Mouse (Mus musculus) intestine, embryonic 16.5 days (tissue): ENCODE results near the gene Gga1. TPM values are rescaled to one million over a fixed set of nuclear protein-coding genes. Genes with fewer than 3 reads are reported as not detected.

ENCODE experiments used
- ATAC-seq: fragments of 200-750 bp; cut with Nextera tagmentation; 2 replicates; pipeline ENCODE4 v1.8.0; 2017; ENCODE audit warnings: moderate TSS enrichment, moderate library complexity
- H3K27ac ChIP-seq: fragments of 300-500 bp; sonication (generic); 2 replicates; pipeline ENCODE4 v1.5.1; 2014; ENCODE audit warnings: mild to moderate bottlenecking, low read length
- H3K27me3 ChIP-seq: fragments of 300-500 bp; sonication (generic); replicated peaks from 2 replicates; pipeline ENCODE4 v1.6.1; 2014; ENCODE audit warnings: low read length, control low read depth, mixed read lengths; ENCODE audit not compliant: control insufficient read depth, insufficient read depth
- H3K36me3 ChIP-seq: fragments of 300-500 bp; sonication (generic); 2 replicates; pipeline ENCODE4 v1.6.1; 2014; ENCODE audit warnings: low read length, control low read depth; ENCODE audit not compliant: control insufficient read depth, insufficient read depth
- H3K4me1 ChIP-seq: fragments of 300-500 bp; sonication (generic); 2 replicates; pipeline ENCODE4 v1.6.1; 2014; ENCODE audit warnings: low read length, control low read depth, mixed read lengths; ENCODE audit not compliant: control insufficient read depth, insufficient read depth
- H3K4me2 ChIP-seq: fragments of 300-500 bp; sonication (generic); 2 replicates; pipeline ENCODE4 v1.6.1; 2014; ENCODE audit warnings: low read depth, low read length, control low read depth
- H3K4me3 ChIP-seq: fragments of 300-500 bp; sonication (generic); 2 replicates; pipeline ENCODE4 v1.5.1; 2014; ENCODE audit warnings: mild to moderate bottlenecking, low read length
- H3K9ac ChIP-seq: fragments of 300-500 bp; sonication (generic); 2 replicates; pipeline ENCODE4 v1.6.1; 2014; ENCODE audit warnings: low read depth, low read length
- H3K9me3 ChIP-seq: fragments of 300-500 bp; sonication (generic); 2 replicates; pipeline ENCODE4 v1.6.1; 2016; ENCODE audit warnings: low read length, control low read depth; ENCODE audit not compliant: control insufficient read depth
- WGBS: fragments of 180-500 bp; shearing (Covaris S2); extraction: QIAGEN DNeasy Blood & Tissue Kit; methylation state at CpG from one replicate; pipeline ENCODE4 v1.1.7; 2014; 5-methylcytosine and 5-hydroxymethylcytosine counted together
- polyA plus RNA-seq: library from polyadenylated mRNA; unstranded; fragments of >200 nt; fragmentation: Nextera tagmentation; extraction: Ambion mirVana; gene quantifications from 2 replicates; pipeline ENCODE4 v1.2.1, GENCODE M21; 2015

Gga1 gene
- polyA plus RNA-seq, 1 experiment from 2014 or later: 56.3 TPM

DNA sequence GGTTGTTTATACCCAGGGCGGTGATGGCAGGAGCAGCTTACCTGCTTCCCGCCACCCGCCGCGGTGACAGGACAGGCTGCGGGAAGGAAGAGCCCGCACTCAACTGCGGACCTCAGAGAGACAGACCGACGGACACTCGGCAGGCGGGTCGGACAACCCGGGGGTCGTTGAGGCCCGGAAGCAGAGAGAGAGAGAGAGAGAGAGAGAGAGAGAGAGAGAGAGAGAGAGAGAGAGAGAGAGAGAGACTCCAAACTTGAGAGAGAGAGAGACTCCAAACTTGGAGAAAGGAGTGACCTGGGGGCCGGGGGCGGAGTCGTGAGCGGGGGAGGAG lies 22.4 kb downstream of the Gga1 start, which contains the start of gene Gm49510:
Gene Gm49510 (plus strand): TSS at position 259 of the 331 bp plus-strand sequence.
- Histone ChIP-seq H3K4me2 (peak within 1 kb of the TSS; percentile 73), H3K27ac (peak within 1 kb of the TSS; percentile 79), H3K4me3 (peak within 1 kb of the TSS; percentile 84), H3K36me3 (peaks cover under 1% of the 10 kb centered on the region; the same call in 1 of the 2 replicates), H3K27me3 (no peaks in the 10 kb centered on the region), H3K9ac (peak within 1 kb of the TSS; percentile 85), H3K4me1 (peaks cover 57% of the 10 kb centered on the region), H3K9me3 (no peaks in the 10 kb centered on the region)
- WGBS: 4% methylated on average over 20 of the region's 20 CpGs
- ATAC-seq: no peak

- Histone ChIP-seq H3K27ac (peak within 1 kb of the TSS; percentile 79), H3K27me3 (no peaks in the 10 kb centered on the region), H3K4me2 (peak within 1 kb of the TSS; percentile 73), H3K9ac (peak within 1 kb of the TSS; percentile 85), H3K4me1 (peaks cover 51% of the 10 kb centered on the region), H3K36me3 (peaks cover 2% of the 10 kb centered on the region; the same call in 1 of the 2 replicates), H3K9me3 (no peaks in the 10 kb centered on the region), H3K4me3 (peak within 1 kb of the TSS; percentile 84)
- ATAC-seq: peak; percentile 57
- WGBS: 2% methylated on average over 47 of the region's 47 CpGs
Measured at GRCm38 (mm10) chr15:78899740-78900584, 23.0 kb downstream of the Gga1 start, which contains the start of gene Sh3bp1. Gene Sh3bp1, plus strand, starts transcription at chr15:78899768.

DNA sequence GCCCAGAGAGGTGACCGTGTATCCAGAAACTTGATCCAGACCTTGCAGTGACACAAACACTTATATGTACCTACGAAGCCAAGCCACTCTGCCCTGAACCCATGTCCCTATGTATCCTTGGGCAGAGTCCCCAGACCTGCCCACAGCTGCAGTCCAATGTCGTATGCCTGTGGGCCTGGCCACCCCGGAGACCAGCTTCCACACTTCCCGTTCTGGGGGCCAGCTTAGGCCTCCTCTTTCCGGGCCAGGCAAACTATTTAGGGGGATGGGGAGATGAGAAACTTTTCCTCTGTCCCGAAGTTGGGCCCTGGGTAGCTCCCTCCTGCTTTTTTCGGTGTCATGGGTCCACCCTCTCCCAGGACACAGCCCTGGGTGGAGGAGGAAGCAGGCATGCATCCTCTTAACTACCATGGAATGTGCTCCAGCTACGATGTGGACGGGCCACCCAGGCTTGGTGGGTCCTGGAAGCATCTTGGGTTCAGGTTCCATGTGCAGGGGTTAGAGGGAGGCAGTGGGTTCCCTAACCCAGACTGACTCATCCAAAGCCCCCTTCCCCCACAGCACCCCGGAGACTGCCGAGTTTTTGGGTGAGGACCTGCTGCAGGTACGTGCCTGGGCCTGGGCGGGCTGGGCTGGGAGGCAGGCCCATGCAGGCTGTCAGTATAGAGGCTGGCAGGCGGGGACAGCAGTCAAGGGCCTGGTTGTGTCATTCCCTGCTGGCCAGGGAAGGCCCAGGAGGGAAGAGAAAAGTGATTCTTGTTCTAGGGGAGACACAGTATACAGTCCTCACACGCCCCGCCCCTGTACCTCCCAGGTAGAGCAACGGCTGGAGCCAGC lies 23.8 kb downstream of the Gga1 start:
- Histone ChIP-seq H3K27ac (peak overlapping the region; percentile 79), H3K9ac (peak overlapping the region; percentile 85), H3K27me3 (no peaks in the 10 kb centered on the region), H3K4me1 (peaks cover 46% of the 10 kb centered on the region), H3K9me3 (no peaks in the 10 kb centered on the region), H3K4me3 (peak overlapping the region; percentile 84), H3K4me2 (peak overlapping the region; percentile 73), H3K36me3 (0 out of 2 replicates have a peak, but pooled peaks cover 2% of the 10 kb centered on the region)
- 17% methylated on average over 18 of the region's 18 CpGs for WGBS
- ATAC-seq: peak; percentile 11; the same call in 1 of the 2 replicates

- H3K9ac ChIP-seq: peak overlapping the region; percentile 85
- H3K4me1 ChIP-seq: peaks cover 40% of the 10 kb centered on the region
- peak overlapping the region; percentile 73 for H3K4me2 ChIP-seq
- WGBS: 47% methylated on average over 8 of the region's 8 CpGs
- peak overlapping the region; percentile 84 for H3K4me3 ChIP-seq
- H3K27ac ChIP-seq: peak overlapping the region; percentile 10; the same call in 1 of the 2 replicates
- H3K9me3 ChIP-seq: no peaks in the 10 kb centered on the region
- H3K36me3 ChIP-seq: 0 out of 2 replicates have a peak, but pooled peaks cover 2% of the 10 kb centered on the region
- no peaks in the 10 kb centered on the region for H3K27me3 ChIP-seq
- no peak for ATAC-seq
Measured at GRCm38 (mm10) chr15:78901422-78901789, 24.4 kb downstream of the Gga1 start.

- no peaks in the 10 kb centered on the region for H3K9me3 ChIP-seq
- WGBS: 3% methylated on average over 2 of the region's 2 CpGs
- H3K36me3 ChIP-seq: 0 out of 2 replicates have a peak, but pooled peaks cover 2% of the 10 kb centered on the region
- H3K4me3 ChIP-seq: no peak overlapping the region
- ATAC-seq: no peak
- H3K4me1 ChIP-seq: peaks cover 28% of the 10 kb centered on the region
- H3K9ac ChIP-seq: peak overlapping the region; percentile 57
- H3K4me2 ChIP-seq: no peak overlapping the region
- no peak overlapping the region for H3K27ac ChIP-seq
- no peaks in the 10 kb centered on the region for H3K27me3 ChIP-seq
Measured at GRCm38 (mm10) chr15:78903243-78903642, 26.3 kb downstream of the Gga1 start.

DNA sequence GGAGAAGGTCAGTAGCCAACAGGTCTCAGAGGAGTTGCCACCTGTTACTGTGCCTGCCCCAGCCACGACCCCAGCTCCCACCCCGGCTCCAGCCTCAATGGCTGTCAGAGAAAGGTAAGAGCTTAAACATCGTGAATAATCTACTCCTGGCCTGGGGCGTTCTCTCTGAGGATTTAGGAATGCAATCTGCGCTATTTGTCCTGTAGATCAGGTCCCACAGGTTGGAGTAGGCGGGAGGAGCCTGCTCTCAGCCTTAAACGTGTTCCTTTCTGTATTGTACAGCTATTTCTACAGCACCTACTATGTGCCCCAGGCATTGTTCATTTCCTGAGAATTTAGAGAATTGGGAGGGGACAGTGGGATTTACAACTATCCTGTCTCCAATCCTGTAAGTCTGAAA lies 31.4 kb downstream of the Gga1 start:
- Histone ChIP-seq H3K36me3 (0 out of 2 replicates have a peak, but pooled peaks cover 2% of the 10 kb centered on the region), H3K9me3 (no peaks in the 10 kb centered on the region), H3K27ac (no peak overlapping the region), H3K9ac (no peak overlapping the region), H3K4me1 (peaks cover 4% of the 10 kb centered on the region), H3K4me2 (no peak overlapping the region), H3K27me3 (no peaks in the 10 kb centered on the region), H3K4me3 (no peak overlapping the region)
- no peak for ATAC-seq
- WGBS: 81% methylated on average over 7 of the region's 7 CpGs

DNA sequence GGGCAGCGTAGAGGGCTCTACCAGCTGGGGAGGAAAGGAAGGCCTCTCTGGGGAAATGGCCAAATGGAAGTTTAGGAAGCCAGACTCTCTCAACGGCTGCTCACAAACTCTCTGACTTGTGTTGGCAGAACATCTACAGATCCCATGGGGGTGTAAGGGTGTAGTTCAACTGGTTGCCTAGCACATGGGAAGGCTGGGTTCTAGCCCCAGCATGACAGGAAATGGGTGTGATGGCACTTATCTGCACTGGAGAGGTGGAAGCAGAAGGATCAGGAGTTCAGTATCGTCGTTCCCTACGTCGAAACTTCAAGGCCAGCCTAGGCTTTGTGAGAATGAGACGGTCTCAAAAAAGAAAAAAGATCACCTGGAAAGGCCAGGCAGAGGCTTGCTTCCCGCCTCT lies 32.0 kb downstream of the Gga1 start:
- Histone ChIP-seq H3K36me3 (0 out of 2 replicates have a peak, but pooled peaks cover 2% of the 10 kb centered on the region), H3K27me3 (no peaks in the 10 kb centered on the region), H3K4me3 (no peak overlapping the region), H3K27ac (no peak overlapping the region), H3K9me3 (no peaks in the 10 kb centered on the region), H3K9ac (no peak overlapping the region), H3K4me1 (peaks cover 3% of the 10 kb centered on the region; the same call in 1 of the 2 replicates), H3K4me2 (no peak overlapping the region)
- WGBS: 86% methylated on average over 8 of the region's 8 CpGs
- ATAC-seq: no peak

DNA sequence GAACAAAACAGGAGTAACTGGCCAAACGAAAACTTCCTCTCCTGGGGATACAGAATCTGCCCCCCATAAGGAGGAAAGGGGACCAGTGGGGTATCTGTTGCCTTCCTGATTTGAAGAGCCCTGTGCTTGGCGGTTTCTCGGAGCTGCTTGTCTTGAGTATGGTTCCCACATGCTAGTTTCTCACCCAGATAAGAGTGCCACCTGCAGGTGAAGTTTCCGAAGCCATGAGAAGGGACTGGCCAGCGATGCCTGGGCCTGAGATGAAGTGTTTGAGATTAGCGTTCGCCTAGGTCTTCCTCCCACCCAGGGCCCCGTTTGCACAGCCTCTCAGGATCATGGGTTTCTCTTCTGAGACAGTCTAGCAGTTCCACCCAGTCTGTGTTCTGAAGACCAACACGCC lies 35.0 kb downstream of the Gga1 start:
- Histone ChIP-seq H3K4me3 (no peak overlapping the region), H3K9me3 (no peaks in the 10 kb centered on the region), H3K27me3 (no peaks in the 10 kb centered on the region), H3K36me3 (no peaks in the 10 kb centered on the region), H3K4me1 (peaks cover 22% of the 10 kb centered on the region), H3K4me2 (no peak overlapping the region), H3K27ac (no peak overlapping the region), H3K9ac (no peak overlapping the region)
- WGBS: 33% methylated on average over 9 of the region's 9 CpGs
- no peak for ATAC-seq

- Histone ChIP-seq H3K27ac (peak within 1 kb of the TSS; percentile 79), H3K4me3 (peak within 1 kb of the TSS; percentile 66), H3K4me2 (peak within 1 kb of the TSS; percentile 99), H3K9me3 (no peaks in the 10 kb centered on the region), H3K9ac (peak within 1 kb of the TSS; percentile 77), H3K36me3 (no peaks in the 10 kb centered on the region), H3K4me1 (peaks cover 22% of the 10 kb centered on the region), H3K27me3 (no peaks in the 10 kb centered on the region)
- under 1% methylated on average over 49 of the region's 51 CpGs for WGBS
- ATAC-seq: peak; percentile 93
Measured at GRCm38 (mm10) chr15:78913632-78914090, 36.7 kb downstream of the Gga1 start, which contains the start of gene Pdxp. Gene Pdxp, plus strand, starts transcription at chr15:78913919.
